Mouse (Mus musculus): ENCODE measurements around the gene Ak5. TPM values are rescaled to one million over a fixed set of nuclear protein-coding genes. Genes with fewer than 3 reads are reported as not detected.

Gene Ak5
- polyA plus RNA-seq, 1 experiment from 2014 or later: 2.6 TPM

DNA sequence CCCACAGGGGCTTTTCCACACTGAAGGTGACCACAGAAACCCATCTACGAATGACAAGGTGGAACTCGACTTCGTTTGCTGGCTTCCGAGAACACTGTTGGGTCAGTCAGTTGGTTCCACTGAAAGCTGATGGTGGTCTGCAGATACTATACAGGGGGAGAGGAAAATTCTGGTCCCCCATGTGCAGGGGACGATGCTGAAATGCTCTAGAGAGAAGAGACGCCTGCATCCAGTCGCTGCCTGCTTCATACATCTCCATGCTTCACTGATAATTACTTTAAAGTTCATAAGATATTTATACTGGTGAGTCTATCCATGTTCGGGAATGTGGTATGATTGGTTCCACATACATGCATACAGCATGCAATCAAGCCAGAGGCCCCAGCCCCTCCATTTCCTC, 186.0 kb downstream of the Ak5 start:
- Histone ChIP-seq H3K4me1 (peaks cover 21% of the 10 kb centered on the region), H3K27ac (no peak overlapping the region), H3K9ac (no peak overlapping the region), H3K4me3 (no peak overlapping the region), H3K36me3 (no peaks in the 10 kb centered on the region), H3K4me2 (no peak overlapping the region), H3K27me3 (no peaks in the 10 kb centered on the region), H3K9me3 (no peaks in the 10 kb centered on the region)
- no peak for ATAC-seq (ENCODE audit: borderline replicate concordance, extremely low read depth, low FRiP score, low TSS enrichment)
- WGBS: 83% methylated on average over 8 of the region's 8 CpGs

DNA sequence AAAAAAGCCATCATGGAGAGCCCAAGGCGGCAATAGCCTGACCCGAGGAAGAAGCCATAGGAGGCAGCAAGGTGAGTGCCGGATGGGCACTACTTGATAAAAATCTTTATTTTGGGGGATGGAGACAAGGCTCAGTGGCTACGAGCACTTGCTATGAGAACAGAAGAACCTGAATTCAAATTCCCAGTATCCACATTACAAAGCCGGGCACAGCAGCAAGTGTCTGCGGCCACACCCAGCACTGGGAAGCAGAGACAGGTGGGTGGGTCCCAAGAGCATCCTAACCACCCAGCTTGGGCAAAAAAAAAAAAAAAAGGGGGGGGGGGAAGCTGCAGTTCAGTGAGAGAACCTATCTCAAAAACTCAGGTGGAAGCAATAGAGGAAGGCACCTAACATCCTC, 187.8 kb downstream of the Ak5 start:
- Histone ChIP-seq H3K27me3 (no peaks in the 10 kb centered on the region), H3K4me1 (peaks cover 27% of the 10 kb centered on the region), H3K4me2 (no peak overlapping the region), H3K27ac (no peak overlapping the region), H3K9ac (no peak overlapping the region), H3K36me3 (no peaks in the 10 kb centered on the region), H3K4me3 (no peak overlapping the region), H3K9me3 (no peaks in the 10 kb centered on the region)
- 90% methylated on average over 6 of the region's 6 CpGs for WGBS
- no peak for ATAC-seq (ENCODE audit: borderline replicate concordance, extremely low read depth, low FRiP score, low TSS enrichment)

GRCm38 (mm10) chr3:152478599-152479435, 189.3 kb downstream of the Ak5 start:
- Histone ChIP-seq H3K4me1 (peaks cover 27% of the 10 kb centered on the region), H3K4me2 (peak overlapping the region; percentile 66), H3K27me3 (no peaks in the 10 kb centered on the region), H3K9ac (peak overlapping the region; percentile 42), H3K36me3 (no peaks in the 10 kb centered on the region), H3K9me3 (no peaks in the 10 kb centered on the region), H3K27ac (peak overlapping the region; percentile 64), H3K4me3 (peak overlapping the region; percentile 40)
- 6% methylated on average over 13 of the region's 16 CpGs for WGBS
- peak; percentile 74 for ATAC-seq (ENCODE audit: borderline replicate concordance, extremely low read depth, low FRiP score, low TSS enrichment)

GRCm38 (mm10) chr3:152477796-152478527, 190.2 kb downstream of the Ak5 start:
- H3K36me3 ChIP-seq: no peaks in the 10 kb centered on the region
- H3K27ac ChIP-seq: peak overlapping the region; percentile 64
- peak overlapping the region; percentile 42 for H3K9ac ChIP-seq
- ATAC-seq (ENCODE audit: borderline replicate concordance, extremely low read depth, low FRiP score, low TSS enrichment): peak; percentile 57
- peaks cover 24% of the 10 kb centered on the region for H3K4me1 ChIP-seq
- 3% methylated on average over 23 of the region's 23 CpGs for WGBS
- no peaks in the 10 kb centered on the region for H3K9me3 ChIP-seq
- H3K4me2 ChIP-seq: peak overlapping the region; percentile 66
- H3K27me3 ChIP-seq: no peaks in the 10 kb centered on the region
- peak overlapping the region; percentile 40 for H3K4me3 ChIP-seq

GRCm38 (mm10) chr3:152475894-152476293, 192.3 kb downstream of the Ak5 start:
- no peak overlapping the region for H3K27ac ChIP-seq
- WGBS: 76% methylated on average over 3 of the region's 3 CpGs
- ATAC-seq (ENCODE audit: borderline replicate concordance, extremely low read depth, low FRiP score, low TSS enrichment): no peak
- peaks cover 24% of the 10 kb centered on the region for H3K4me1 ChIP-seq
- H3K36me3 ChIP-seq: no peaks in the 10 kb centered on the region
- H3K9me3 ChIP-seq: no peaks in the 10 kb centered on the region
- H3K4me3 ChIP-seq: no peak overlapping the region
- no peak overlapping the region for H3K9ac ChIP-seq
- H3K4me2 ChIP-seq: no peak overlapping the region
- no peaks in the 10 kb centered on the region for H3K27me3 ChIP-seq

GRCm38 (mm10) chr3:152475278-152475669, 192.9 kb downstream of the Ak5 start:
- no peaks in the 10 kb centered on the region for H3K27me3 ChIP-seq

DNA sequence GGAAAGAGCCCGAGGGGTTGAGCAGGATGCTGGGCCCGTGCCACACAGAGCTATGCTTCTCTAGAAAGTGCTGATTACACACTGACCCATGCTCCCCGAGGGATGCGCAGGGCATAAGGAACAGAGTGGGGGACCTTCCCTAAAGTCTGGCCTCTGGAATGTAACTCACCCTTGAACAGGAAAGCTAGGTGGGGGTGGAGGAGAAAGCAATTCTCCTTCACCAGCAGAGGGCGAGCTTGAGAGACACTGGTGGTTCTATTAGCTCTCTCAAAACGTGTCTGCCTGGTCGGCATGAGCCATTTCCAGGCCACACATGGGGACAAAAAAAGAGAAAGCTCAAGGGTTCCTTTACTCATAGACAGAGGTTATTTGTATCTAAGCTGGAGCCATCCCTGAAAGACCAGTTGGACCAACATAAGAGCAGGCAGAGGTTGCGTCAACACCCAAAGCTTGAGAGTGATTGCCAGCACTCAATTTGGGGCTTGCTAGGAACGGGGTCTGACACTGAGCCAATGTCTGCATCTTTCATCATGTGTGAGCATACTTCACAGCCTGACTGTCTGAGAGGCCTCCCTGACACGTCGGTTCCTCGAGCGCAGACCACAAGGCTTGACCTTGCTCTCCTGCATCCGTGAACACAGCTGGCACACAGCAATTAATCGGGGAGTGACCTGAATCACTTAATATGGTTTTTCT, 193.4 kb downstream of the Ak5 start:
- no peak overlapping the region for H3K9ac ChIP-seq
- WGBS: 52% methylated on average over 15 of the region's 15 CpGs
- 0 out of 2 replicates have a peak overlapping the region, but pooled peaks have one; percentile 4 for H3K4me2 ChIP-seq
- H3K4me3 ChIP-seq: no peak overlapping the region
- no peaks in the 10 kb centered on the region for H3K9me3 ChIP-seq
- peaks cover 24% of the 10 kb centered on the region for H3K4me1 ChIP-seq
- H3K27ac ChIP-seq: peak overlapping the region; percentile 11; the same call in 1 of the 2 replicates
- H3K36me3 ChIP-seq: no peaks in the 10 kb centered on the region
- no peaks in the 10 kb centered on the region for H3K27me3 ChIP-seq
- ATAC-seq (ENCODE audit: borderline replicate concordance, extremely low read depth, low FRiP score, low TSS enrichment): peak; percentile 28; the same call in 1 of the 2 replicates

More at GRCm38 (mm10) chr3:152475278-152475669, 192.9 kb downstream of the Ak5 start:
- Histone ChIP-seq H3K4me1 (peaks cover 24% of the 10 kb centered on the region), H3K9me3 (no peaks in the 10 kb centered on the region), H3K27ac (no peak overlapping the region), H3K36me3 (no peaks in the 10 kb centered on the region), H3K4me3 (no peak overlapping the region), H3K9ac (no peak overlapping the region), H3K4me2 (no peak overlapping the region)
- ATAC-seq (ENCODE audit: borderline replicate concordance, extremely low read depth, low FRiP score, low TSS enrichment): no peak
- WGBS: 84% methylated on average over 1 of the region's 1 CpGs

DNA sequence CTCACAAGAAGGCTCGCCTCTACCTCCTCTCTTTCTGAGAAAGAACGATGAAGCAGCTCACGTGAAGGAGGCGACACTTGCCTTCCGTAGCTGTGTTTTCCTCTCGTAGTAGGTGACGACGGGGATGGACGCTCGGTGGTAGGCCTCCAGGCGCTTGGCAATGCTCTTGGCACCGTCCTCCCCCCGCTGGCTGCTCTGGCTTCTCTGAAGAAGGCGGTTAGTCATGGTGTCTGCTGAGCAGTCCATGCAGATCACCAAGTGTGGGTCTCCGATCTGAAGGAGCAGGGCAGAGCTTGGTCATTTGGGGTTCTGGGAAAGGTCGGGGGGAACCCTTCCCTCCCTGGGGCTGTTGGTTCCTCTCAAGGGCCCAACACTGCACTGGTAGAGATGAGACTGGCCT, 195.5 kb downstream of the Ak5 start:
- 81% methylated on average over 16 of the region's 16 CpGs for WGBS

GRCm38 (mm10) chr3:152470347-152470746, 197.8 kb downstream of the Ak5 start:
- H3K4me1 ChIP-seq: peaks cover 8% of the 10 kb centered on the region
- no peak overlapping the region for H3K4me3 ChIP-seq
- H3K27me3 ChIP-seq: no peaks in the 10 kb centered on the region
- WGBS: 73% methylated on average over 10 of the region's 10 CpGs
- no peak overlapping the region for H3K9ac ChIP-seq
- ATAC-seq (ENCODE audit: borderline replicate concordance, extremely low read depth, low FRiP score, low TSS enrichment): no peak
- no peaks in the 10 kb centered on the region for H3K36me3 ChIP-seq
- H3K9me3 ChIP-seq: no peaks in the 10 kb centered on the region
- no peak overlapping the region for H3K27ac ChIP-seq
- H3K4me2 ChIP-seq: no peak overlapping the region

More for the DNA sequence above, 195.5 kb downstream of the Ak5 start:
- no peaks in the 10 kb centered on the region for H3K9me3 ChIP-seq
- H3K36me3 ChIP-seq: no peaks in the 10 kb centered on the region
- no peaks in the 10 kb centered on the region for H3K27me3 ChIP-seq
- ATAC-seq (ENCODE audit: borderline replicate concordance, extremely low read depth, low FRiP score, low TSS enrichment): no peak
- no peak overlapping the region for H3K27ac ChIP-seq
- peaks cover 19% of the 10 kb centered on the region for H3K4me1 ChIP-seq
- no peak overlapping the region for H3K9ac ChIP-seq
- H3K4me2 ChIP-seq: no peak overlapping the region
- no peak overlapping the region for H3K4me3 ChIP-seq

DNA sequence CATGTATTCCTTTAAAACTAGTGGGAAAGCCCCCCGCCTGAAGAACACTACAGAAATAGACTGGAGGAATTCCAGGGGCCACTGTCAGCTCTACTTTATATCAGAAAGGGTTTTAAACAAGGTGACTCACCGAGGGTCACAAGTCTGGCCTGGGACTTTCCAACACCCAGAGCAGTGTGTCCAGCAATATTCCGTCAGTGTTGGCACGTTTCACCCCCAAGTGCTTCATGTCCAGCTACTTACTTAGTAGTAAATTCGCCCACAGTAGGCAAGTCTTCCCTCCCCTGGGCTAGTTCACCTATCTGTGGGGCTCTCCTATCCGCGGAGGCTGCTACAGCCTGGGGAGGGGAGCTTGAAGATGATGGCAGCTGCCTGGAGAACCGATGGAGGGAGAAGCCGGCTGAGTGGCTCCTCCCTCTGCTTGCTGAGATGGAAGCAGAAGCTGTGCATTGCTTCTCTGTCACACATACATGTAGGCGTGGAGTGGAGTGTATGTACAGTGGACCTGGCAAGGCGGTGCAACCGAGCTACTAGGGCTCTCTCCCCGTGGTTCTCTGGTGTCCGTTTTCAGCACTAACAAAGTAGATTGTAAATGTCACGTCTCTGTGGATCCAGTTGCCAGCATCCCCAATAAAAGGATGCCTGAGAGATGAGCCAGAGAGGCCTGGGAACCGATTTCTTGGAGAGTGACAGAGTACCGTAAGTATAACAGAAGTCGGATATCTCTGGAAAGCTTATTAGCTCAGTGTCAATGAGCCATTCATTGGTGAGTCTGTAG, 198.5 kb downstream of the Ak5 start:
- Histone ChIP-seq H3K36me3 (no peaks in the 10 kb centered on the region), H3K4me2 (no peak overlapping the region), H3K9me3 (no peaks in the 10 kb centered on the region), H3K27ac (no peak overlapping the region), H3K4me3 (no peak overlapping the region), H3K4me1 (peaks cover 4% of the 10 kb centered on the region), H3K9ac (no peak overlapping the region), H3K27me3 (no peaks in the 10 kb centered on the region)
- no peak for ATAC-seq (ENCODE audit: borderline replicate concordance, extremely low read depth, low FRiP score, low TSS enrichment)
- WGBS: 67% methylated on average over 18 of the region's 18 CpGs

- Histone ChIP-seq H3K27ac (no peak overlapping the region), H3K4me1 (no peaks in the 10 kb centered on the region), H3K9me3 (no peaks in the 10 kb centered on the region), H3K9ac (no peak overlapping the region), H3K4me2 (no peak overlapping the region), H3K36me3 (no peaks in the 10 kb centered on the region), H3K27me3 (no peaks in the 10 kb centered on the region), H3K4me3 (no peak overlapping the region)
- WGBS: 71% methylated on average over 12 of the region's 12 CpGs
- no peak for ATAC-seq (ENCODE audit: borderline replicate concordance, extremely low read depth, low FRiP score, low TSS enrichment)
These were observed 199.6 kb downstream of the Ak5 start for GRCm38 (mm10) chr3:152468569-152469041.
